Mouse (Mus musculus) liver, postnatal 0 days (tissue): ENCODE data around the gene Chst10. TPM values are rescaled to one million over a fixed set of nuclear protein-coding genes. Genes with fewer than 3 reads are reported as not detected.

Experiments
- ATAC-seq: fragments of 200-750 bp; cut with Nextera tagmentation; 2 replicates; pipeline ENCODE4 v1.8.0; 2017; ENCODE audit warnings: mild to moderate bottlenecking, moderate library complexity
- DNase-seq: peaks from one replicate; pipeline ENCODE4 v3.0.0-alpha.2; 2016
- H3K27ac ChIP-seq: fragments of 300-500 bp; sonication (generic); 2 replicates; pipeline ENCODE4 v1.5.1; 2014; ENCODE audit warnings: antibody characterized with exemption, moderate library complexity, mild to moderate bottlenecking, low read depth
- H3K27me3 ChIP-seq: fragments of 300-500 bp; sonication (generic); 2 replicates; pipeline ENCODE4 v1.6.1; 2014; ENCODE audit warnings: low read length, control low read depth, mixed read lengths; ENCODE audit not compliant: insufficient read depth
- H3K36me3 ChIP-seq: fragments of 300-500 bp; sonication (generic); replicated peaks from 2 replicates; pipeline ENCODE4 v1.6.1; 2014; ENCODE audit warnings: mild to moderate bottlenecking, control low read depth, low read length, moderate library complexity, mixed read lengths; ENCODE audit not compliant: insufficient read depth
- H3K4me1 ChIP-seq: fragments of 300-500 bp; sonication (generic); 2 replicates; pipeline ENCODE4 v1.6.1; 2014; ENCODE audit warnings: antibody characterized with exemption, mild to moderate bottlenecking, control low read depth; ENCODE audit not compliant: insufficient read depth
- H3K4me2 ChIP-seq: fragments of 300-500 bp; sonication (generic); 2 replicates; pipeline ENCODE4 v1.6.1; 2014; ENCODE audit warnings: low read depth, mild to moderate bottlenecking, low read length, moderate library complexity, mixed read lengths
- H3K4me3 ChIP-seq: fragments of 300-500 bp; sonication (generic); 2 replicates; pipeline ENCODE4 v1.5.1; 2014; ENCODE audit warnings: low read depth, low read length
- H3K9ac ChIP-seq: fragments of 300-500 bp; sonication (generic); replicated peaks from 2 replicates; pipeline ENCODE4 v1.6.1; 2014; ENCODE audit warnings: mild to moderate bottlenecking, moderate library complexity
- H3K9me3 ChIP-seq: fragments of 300-500 bp; sonication (generic); 2 replicates; pipeline ENCODE4 v1.6.1; 2016; ENCODE audit warnings: mild to moderate bottlenecking, control low read depth, low read length, mixed read lengths
- CTCF ChIP-seq: sonication (generic); IDR thresholded peaks from 2 replicates; pipeline ENCODE4 v1.5.1; 2016; ENCODE audit warnings: antibody characterized with exemption, low read depth
- EP300 ChIP-seq: IDR thresholded peaks from 2 replicates; pipeline ENCODE4 v1.6.1; 2016; ENCODE audit warnings: antibody characterized with exemption, low read depth, mild to moderate bottlenecking
- WGBS: fragments of 180-500 bp; shearing (Covaris S2); extraction: QIAGEN DNeasy Blood & Tissue Kit; methylation state at CpG from one replicate; pipeline ENCODE4 v1.1.7; 2014; ENCODE audit not compliant: insufficient replicate concordance; 5-methylcytosine and 5-hydroxymethylcytosine counted together
- polyA plus RNA-seq: library from polyadenylated mRNA; unstranded; fragments of >200 nt; fragmentation: Nextera tagmentation; extraction: Ambion mirVana; gene quantifications from 2 replicates; pipeline ENCODE4 v1.2.1, GENCODE M21; 2015

The Chst10 gene
- polyA plus RNA-seq, 1 experiment from 2014 or later: 0.33 TPM

- no peak for DNase-seq
- Histone ChIP-seq H3K4me3 (no peak overlapping the region), H3K9me3 (no peaks in the 10 kb centered on the region), H3K4me2 (no peak overlapping the region), H3K27me3 (no peaks in the 10 kb centered on the region), H3K9ac (no peak overlapping the region), H3K27ac (no peak overlapping the region), H3K36me3 (no peaks in the 10 kb centered on the region), H3K4me1 (no peaks in the 10 kb centered on the region)
- no peak for ATAC-seq
- TF ChIP-seq CTCF (no peak), EP300 (no peak)
- 72% methylated on average over 5 of the region's 5 CpGs for WGBS
These were observed 24.1 kb downstream of the Chst10 start for GRCm38 (mm10) chr1:38873911-38874310.

- Histone ChIP-seq H3K27ac (no peak overlapping the region), H3K9me3 (no peaks in the 10 kb centered on the region), H3K36me3 (no peaks in the 10 kb centered on the region), H3K4me2 (no peak overlapping the region), H3K27me3 (no peaks in the 10 kb centered on the region), H3K4me3 (no peak overlapping the region), H3K4me1 (no peaks in the 10 kb centered on the region), H3K9ac (no peak overlapping the region)
- ATAC-seq: no peak
- 81% methylated on average over 6 of the region's 6 CpGs for WGBS
- no peak for DNase-seq
- TF ChIP-seq EP300 (no peak), CTCF (no peak)
These were observed 26.1 kb downstream of the Chst10 start for GRCm38 (mm10) chr1:38871834-38872233.

- Histone ChIP-seq H3K9me3 (no peaks in the 10 kb centered on the region), H3K9ac (no peak overlapping the region), H3K27ac (no peak overlapping the region), H3K4me2 (no peak overlapping the region), H3K36me3 (no peaks in the 10 kb centered on the region), H3K27me3 (no peaks in the 10 kb centered on the region), H3K4me3 (no peak overlapping the region), H3K4me1 (no peaks in the 10 kb centered on the region)
- ATAC-seq (no peak), DNase-seq (no peak)
- no peak for TF ChIP-seq CTCF
- no peak for TF ChIP-seq EP300
- WGBS: 58% methylated on average over 13 of the region's 13 CpGs
These were observed 28.4 kb downstream of the Chst10 start for GRCm38 (mm10) chr1:38869398-38870195.

GRCm38 (mm10) chr1:38866242-38866641, 31.7 kb downstream of the Chst10 start:
- no peak overlapping the region for H3K4me2 ChIP-seq
- TF ChIP-seq EP300: no peak
- TF ChIP-seq CTCF: no peak
- DNase-seq (no peak), ATAC-seq (no peak)
- no peak overlapping the region for H3K9ac ChIP-seq
- H3K4me1 ChIP-seq: no peaks in the 10 kb centered on the region
- H3K4me3 ChIP-seq: no peak overlapping the region
- H3K27ac ChIP-seq: no peak overlapping the region
- 68% methylated on average over 5 of the region's 5 CpGs for whole genome bisulfite sequencing
- H3K27me3 ChIP-seq: no peaks in the 10 kb centered on the region
- no peaks in the 10 kb centered on the region for H3K9me3 ChIP-seq
- H3K36me3 ChIP-seq: no peaks in the 10 kb centered on the region

- H3K9me3 ChIP-seq: no peaks in the 10 kb centered on the region
- H3K36me3 ChIP-seq: no peaks in the 10 kb centered on the region
- H3K27me3 ChIP-seq: no peaks in the 10 kb centered on the region
These were observed 33.6 kb downstream of the Chst10 start for GRCm38 (mm10) chr1:38864341-38864740.

GRCm38 (mm10) chr1:38862213-38862612, 35.7 kb downstream of the Chst10 start:
- H3K9me3 ChIP-seq: no peaks in the 10 kb centered on the region
- ATAC-seq: no peak
- H3K9ac ChIP-seq: no peak overlapping the region
- H3K4me3 ChIP-seq: no peak overlapping the region
- no peaks in the 10 kb centered on the region for H3K27me3 ChIP-seq
- TF ChIP-seq CTCF (peak; percentile 41; the same call in 1 of the 2 replicates), EP300 (no peak)
- no peak for DNase-seq
- H3K27ac ChIP-seq: no peak overlapping the region
- no peaks in the 10 kb centered on the region for H3K4me1 ChIP-seq
- 18% methylated on average over 4 of the region's 4 CpGs for WGBS
- H3K4me2 ChIP-seq: no peak overlapping the region
- no peaks in the 10 kb centered on the region for H3K36me3 ChIP-seq

More at GRCm38 (mm10) chr1:38864341-38864740, 33.6 kb downstream of the Chst10 start:
- ATAC-seq (no peak), DNase-seq (no peak)
- Histone ChIP-seq H3K4me3 (no peak overlapping the region), H3K4me2 (no peak overlapping the region), H3K9ac (no peak overlapping the region), H3K27ac (no peak overlapping the region), H3K4me1 (no peaks in the 10 kb centered on the region)
- TF ChIP-seq CTCF (no peak), EP300 (no peak)
- WGBS: 74% methylated on average over 9 of the region's 9 CpGs
